Mouse (Mus musculus) lung, postnatal 4 days (tissue): ENCODE results near the gene Glud1.
"Not testable (repeated sequence)": the region's sequence is repeated elsewhere in the genome, so short reads cannot be mapped to it uniquely, and the experiment has no call there.

Source experiments
- DNase-seq, 2 experiments: peaks; one replicate each; pipeline ENCODE4 v3.0.0; 2021

The Glud1 gene

GRCm38 (mm10) chr14:34312339-34313048 is 2.0 kb downstream of the Glud1 start:
- DNase-seq, result no peak

GRCm38 (mm10) chr14:34313612-34314011 is 3.1 kb downstream of the Glud1 start:
- DNase-seq, result no peak

GRCm38 (mm10) chr14:34314383-34314782 is 3.9 kb downstream of the Glud1 start:
- DNase-seq, result not testable (repeated sequence)

- DNase-seq, result no peak
Measured at GRCm38 (mm10) chr14:34314796-34315195, 4.3 kb downstream of the Glud1 start.

- DNase-seq, result no peak
Measured at GRCm38 (mm10) chr14:34316346-34316745, 5.8 kb downstream of the Glud1 start.

- no peak for DNase-seq
Measured at GRCm38 (mm10) chr14:34317431-34317830, 6.9 kb downstream of the Glud1 start.

GRCm38 (mm10) chr14:34318113-34318512 is 7.6 kb downstream of the Glud1 start:
- DNase-seq, result no peak

GRCm38 (mm10) chr14:34323576-34324085 is 13.1 kb downstream of the Glud1 start:
- DNase-seq, result no peak

GRCm38 (mm10) chr14:34326606-34327005 is 16.1 kb downstream of the Glud1 start:
- DNase-seq, result no peak

- DNase-seq, result no peak
Measured at GRCm38 (mm10) chr14:34327618-34328017, 17.1 kb downstream of the Glud1 start.

GRCm38 (mm10) chr14:34330657-34331158 is 20.2 kb downstream of the Glud1 start:
- no peak for DNase-seq

- DNase-seq, result no peak
Measured at GRCm38 (mm10) chr14:34331886-34332285, 21.4 kb downstream of the Glud1 start.

- no peak for DNase-seq
Measured at GRCm38 (mm10) chr14:34332476-34332875, 21.9 kb downstream of the Glud1 start.

GRCm38 (mm10) chr14:34339446-34339845 is 28.9 kb downstream of the Glud1 start:
- no peak for DNase-seq

- no peak for DNase-seq
Measured at GRCm38 (mm10) chr14:34341993-34342392, 31.5 kb downstream of the Glud1 start.

GRCm38 (mm10) chr14:34343078-34343477 is 32.6 kb downstream of the Glud1 start:
- no peak for DNase-seq

- no peak for DNase-seq
Measured at GRCm38 (mm10) chr14:34344361-34344760, 33.8 kb downstream of the Glud1 start.

- DNase-seq, result no peak
Measured at GRCm38 (mm10) chr14:34345771-34346566, 35.4 kb downstream of the Glud1 start.

- DNase-seq, result no peak
Measured at GRCm38 (mm10) chr14:34347084-34347483, 36.6 kb downstream of the Glud1 start.

- DNase-seq, result no peak
Measured at GRCm38 (mm10) chr14:34348301-34348700, 37.8 kb downstream of the Glud1 start.

- DNase-seq, result peak; percentile 33 to 69
Measured at GRCm38 (mm10) chr14:34349007-34349406, 38.5 kb downstream of the Glud1 start.

GRCm38 (mm10) chr14:34351660-34352059 is 41.1 kb downstream of the Glud1 start:
- no peak for DNase-seq

- DNase-seq, result no peak
Measured at GRCm38 (mm10) chr14:34352523-34352922, 42.0 kb downstream of the Glud1 start.

GRCm38 (mm10) chr14:34353326-34353725 is 42.8 kb downstream of the Glud1 start:
- peak; percentile 31 to 54 for DNase-seq
